Mouse (Mus musculus): ENCODE data around the gene Aox4.

The Aox4 gene

GRCm38 (mm10) chr1:58248518-58248917 is 38.3 kb downstream of the Aox4 start:
- DNase-seq (ENCODE audit: low read depth): no peak

GRCm38 (mm10) chr1:58253466-58253865 is 43.3 kb downstream of the Aox4 start:
- no peak for DNase-seq (ENCODE audit: low read depth)

- DNase-seq (ENCODE audit: low read depth): peak; percentile 57
Measured at GRCm38 (mm10) chr1:58257195-58257991, 47.2 kb downstream of the Aox4 start.

- DNase-seq (ENCODE audit: low read depth): no peak
Measured at GRCm38 (mm10) chr1:58260311-58260710, 50.1 kb downstream of the Aox4 start.

GRCm38 (mm10) chr1:58268231-58268630 is 58.0 kb downstream of the Aox4 start:
- DNase-seq (ENCODE audit: low read depth): no peak

GRCm38 (mm10) chr1:58270807-58271569 is 60.8 kb downstream of the Aox4 start:
- peak; percentile 59 for DNase-seq (ENCODE audit: low read depth)

- DNase-seq (ENCODE audit: low read depth): no peak
Measured at GRCm38 (mm10) chr1:58275879-58276278, 65.7 kb downstream of the Aox4 start.

GRCm38 (mm10) chr1:58278026-58278425 is 67.8 kb downstream of the Aox4 start, which contains the start of gene Aox2:
Aox2 (plus strand) TSS chr1:58278326.
- DNase-seq (ENCODE audit: low read depth): no peak

GRCm38 (mm10) chr1:58278513-58278912 is 68.3 kb downstream of the Aox4 start:
- no peak for DNase-seq (ENCODE audit: low read depth)

- no peak for DNase-seq (ENCODE audit: low read depth)
Measured at GRCm38 (mm10) chr1:58280381-58280780, 70.2 kb downstream of the Aox4 start.

GRCm38 (mm10) chr1:58280939-58281624 is 70.9 kb downstream of the Aox4 start:
- no peak for DNase-seq (ENCODE audit: low read depth)

- no peak for DNase-seq (ENCODE audit: low read depth)
Measured at GRCm38 (mm10) chr1:58281625-58281988, 71.4 kb downstream of the Aox4 start.

GRCm38 (mm10) chr1:58284505-58284904 is 74.3 kb downstream of the Aox4 start:
- no peak for DNase-seq (ENCODE audit: low read depth)

- DNase-seq (ENCODE audit: low read depth): no peak
Measured at GRCm38 (mm10) chr1:58288091-58288490, 77.9 kb downstream of the Aox4 start.

GRCm38 (mm10) chr1:58289863-58290469 is 79.8 kb downstream of the Aox4 start:
- DNase-seq (ENCODE audit: low read depth): no peak

- DNase-seq (ENCODE audit: low read depth): no peak
Measured at GRCm38 (mm10) chr1:58291394-58292300, 81.5 kb downstream of the Aox4 start.

- no peak for DNase-seq (ENCODE audit: low read depth)
Measured at GRCm38 (mm10) chr1:58294730-58295129, 84.5 kb downstream of the Aox4 start.

GRCm38 (mm10) chr1:58296278-58296677 is 86.1 kb downstream of the Aox4 start:
- DNase-seq (ENCODE audit: low read depth): no peak

- DNase-seq (ENCODE audit: low read depth): no peak
Measured at GRCm38 (mm10) chr1:58296821-58297220, 86.6 kb downstream of the Aox4 start.

- DNase-seq (ENCODE audit: low read depth): no peak
Measured at GRCm38 (mm10) chr1:58298347-58298746, 88.2 kb downstream of the Aox4 start.

GRCm38 (mm10) chr1:58301073-58301472 is 90.9 kb downstream of the Aox4 start:
- DNase-seq (ENCODE audit: low read depth): no peak

Data from fibroblast of lung, adult 2 months (primary cell).